Mouse (Mus musculus) right cerebral cortex, adult 2 months (tissue): ENCODE measurements around the gene Smn1.
"Not testable (repeated sequence)": the region's sequence is repeated elsewhere in the genome, so short reads cannot be mapped to it uniquely, and the experiment has no call there.

Source experiments
- DNase-seq, 2 experiments: peaks; one replicate each; pipeline ENCODE4 v3.0.0; 2021 to 2022; ENCODE audit warnings: low spot score in 2 of 2

Smn1 gene

DNA sequence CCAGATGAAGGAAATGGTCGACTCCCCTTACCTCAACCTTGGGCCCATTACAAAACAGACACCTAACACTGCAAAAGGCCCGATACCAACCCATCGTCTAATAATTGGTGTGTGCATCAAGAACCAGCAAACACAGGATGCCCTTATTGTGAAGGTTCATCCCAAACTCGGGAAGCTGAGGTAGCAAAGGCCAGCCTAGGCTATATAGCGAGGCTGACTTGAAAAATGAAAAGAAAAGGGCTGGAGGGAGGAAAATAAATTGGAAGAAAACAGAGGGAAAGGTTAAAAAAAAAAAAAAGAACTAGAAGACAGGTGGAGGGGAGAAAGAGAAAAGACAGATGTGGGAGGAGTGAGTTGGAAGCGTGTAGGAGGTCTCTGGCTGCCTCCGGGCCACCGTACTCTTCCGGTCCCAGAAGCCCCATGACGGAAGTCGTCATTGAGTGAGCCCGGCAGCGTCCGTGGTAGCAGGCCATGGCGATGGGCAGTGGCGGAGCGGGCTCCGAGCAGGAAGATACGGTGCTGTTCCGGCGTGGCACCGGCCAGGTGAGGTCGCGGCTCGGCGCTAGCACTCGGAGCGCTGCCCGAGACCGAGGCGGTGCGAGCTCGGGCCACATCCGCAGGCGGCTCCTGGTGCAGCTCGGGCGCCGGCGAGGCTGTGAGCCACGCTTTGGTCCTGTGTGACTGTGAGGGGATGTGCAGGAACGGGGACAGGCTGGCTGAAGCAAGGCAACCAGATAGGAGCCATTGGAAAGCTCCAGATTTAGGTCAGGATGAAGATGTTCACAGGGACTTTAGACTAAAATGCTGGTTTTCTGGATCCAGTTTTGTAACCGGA lies at the start of gene Smn1:
Smn1 (plus strand) TSS at position 430 of the 835 bp plus-strand sequence.
- DNase-seq: peak; percentile 96 to 98

DNA sequence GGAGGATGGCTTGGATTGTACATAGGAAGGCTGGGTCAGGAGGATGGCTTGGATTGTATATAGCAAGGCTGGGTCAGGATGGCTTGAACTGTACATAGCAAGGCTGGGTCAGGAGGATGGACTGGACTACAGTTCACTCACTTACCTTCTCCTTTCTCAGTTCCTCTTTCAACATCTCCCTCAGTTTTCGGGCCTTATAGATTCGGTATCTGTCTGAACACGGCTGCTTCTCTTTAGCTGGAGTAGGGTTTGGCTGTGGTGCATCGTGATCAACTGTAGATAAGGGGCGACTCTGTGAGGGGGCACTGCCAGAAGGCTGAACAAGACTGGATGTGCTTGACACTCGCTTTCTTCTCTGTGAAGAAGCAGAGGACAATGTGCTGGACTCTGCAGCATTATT lies 25.8 kb upstream of the Smn1 start:
- DNase-seq: no peak

DNA sequence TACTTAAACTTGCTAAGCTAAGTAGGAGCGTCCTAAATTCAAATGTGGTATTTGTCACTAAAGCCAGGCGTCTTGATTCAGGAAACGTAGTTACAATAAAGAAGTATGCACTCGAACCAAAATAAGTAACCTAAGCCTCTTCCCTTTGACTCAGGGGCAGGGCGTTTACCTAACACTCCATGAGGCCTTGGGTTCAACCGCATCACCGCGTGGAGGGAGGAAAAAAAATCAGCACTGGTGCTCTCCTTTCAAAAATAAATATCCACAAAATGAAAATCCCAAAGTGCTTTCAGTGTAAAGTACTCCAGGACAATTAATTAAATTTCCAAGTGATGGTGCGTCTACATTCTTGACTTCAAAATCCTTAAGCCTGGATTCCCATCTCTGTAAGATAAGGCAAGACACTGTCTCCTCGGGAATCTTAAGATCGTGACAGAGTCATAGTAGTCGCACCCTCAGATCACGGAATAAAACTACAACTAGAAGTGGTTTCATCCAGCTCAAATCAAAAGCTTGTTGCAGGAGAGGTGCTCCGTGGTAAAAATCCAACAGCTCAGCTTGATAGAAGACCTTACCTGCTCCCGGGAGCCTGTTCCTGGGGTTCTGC lies 21.5 kb upstream of the Smn1 start:
- DNase-seq: no peak

DNA sequence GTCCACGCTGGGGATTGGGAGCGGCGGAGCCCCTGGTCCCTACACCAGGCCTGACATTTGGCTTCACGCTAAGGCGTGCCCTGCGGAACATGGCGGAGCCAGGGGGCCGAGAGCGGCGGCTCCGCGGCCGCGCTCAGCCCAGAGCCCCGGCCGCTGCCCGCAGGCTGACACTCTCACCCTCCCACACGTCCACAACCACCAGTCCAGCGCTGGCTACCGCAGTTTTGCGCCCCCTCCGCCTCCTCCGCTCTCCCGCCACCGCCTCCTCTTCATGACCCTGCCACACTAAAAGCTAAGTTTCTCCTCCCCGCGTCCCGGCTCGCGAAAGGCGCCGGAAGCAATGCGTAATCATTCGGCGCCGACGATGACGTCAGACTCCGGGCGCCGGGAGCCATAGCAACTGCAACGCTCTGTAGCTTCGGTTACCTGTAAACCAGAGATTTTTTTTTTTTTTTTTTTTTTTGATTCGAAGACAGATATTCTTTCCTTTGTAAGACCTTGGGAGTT lies 20.9 kb upstream of the Smn1 start, which contains the start of gene Bdp1:
Bdp1 (minus strand) TSS at position 323 of the 507 bp plus-strand sequence.
- DNase-seq: peak; percentile 96

DNA sequence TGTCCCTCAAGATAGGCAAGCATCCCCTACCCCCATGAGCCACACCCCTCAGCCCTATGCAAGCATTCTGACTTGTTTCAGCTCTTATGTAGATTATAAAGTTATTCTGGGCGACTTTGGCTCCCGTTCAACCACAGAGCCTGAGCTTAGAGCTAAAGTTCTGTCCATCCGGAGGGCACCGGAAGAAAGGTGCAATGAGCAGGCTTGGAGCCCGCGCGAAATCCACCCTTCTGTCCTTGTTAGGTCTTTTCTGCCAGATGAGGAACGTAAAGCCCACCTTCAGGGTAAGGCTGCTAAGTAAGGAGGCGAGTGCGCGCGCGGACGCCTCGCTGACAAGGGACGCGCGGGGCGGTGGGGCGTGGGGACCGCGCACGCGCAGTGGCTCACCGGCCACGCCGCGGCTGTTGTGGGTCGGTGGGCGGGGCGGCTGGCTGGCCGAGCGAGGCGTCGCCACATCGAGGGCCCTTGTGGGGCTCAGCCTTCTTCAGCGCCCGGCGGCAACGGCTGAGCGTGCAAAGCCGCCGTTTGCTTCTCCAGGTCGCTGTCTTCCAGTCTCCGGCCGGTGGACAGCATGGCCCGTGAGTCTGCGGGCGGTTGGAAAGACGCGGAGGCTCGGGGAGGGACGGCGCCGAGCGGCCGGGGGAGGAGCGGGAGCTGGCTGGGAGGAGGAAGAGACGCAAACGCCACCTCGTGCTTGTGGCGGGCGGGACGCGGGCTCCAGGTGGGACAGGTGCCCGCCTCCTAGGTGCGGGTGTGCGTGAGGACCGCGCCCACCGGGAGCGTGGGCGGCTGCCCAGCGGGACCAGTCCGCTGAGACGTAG lies 16.8 kb upstream of the Smn1 start, which contains the start of gene Serf1:
Serf1 (plus strand) TSS at position 361 of the 821 bp plus-strand sequence.
- DNase-seq: peak; percentile 78 to 81

- DNase-seq: peak in 1 of 2 experiments; percentile 27
These were observed 12.3 kb upstream of the Smn1 start for GRCm38 (mm10) chr13:100112218-100112972.

DNA sequence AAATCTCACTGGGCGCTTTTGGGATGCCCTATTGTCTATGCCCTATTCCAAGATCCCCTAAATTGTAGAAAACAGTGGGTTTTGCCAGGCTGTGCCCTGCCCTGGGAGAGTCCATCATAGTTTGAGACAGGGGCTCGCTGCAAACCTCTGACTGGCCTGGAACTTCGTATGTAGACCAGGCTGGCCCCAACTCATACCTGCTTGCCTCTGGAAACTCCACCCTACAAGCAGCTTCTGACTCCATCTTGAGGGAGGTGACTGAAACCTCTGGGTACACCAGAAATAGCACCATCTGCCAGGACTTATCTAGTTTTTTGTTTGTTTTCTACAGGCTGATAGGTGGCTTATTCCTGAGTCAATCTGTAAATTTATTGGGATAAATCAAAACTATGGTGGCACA lies 682 bp upstream of the Smn1 start:
- no peak for DNase-seq

- DNase-seq: no peak
These were observed 599 bp downstream of the Smn1 start for GRCm38 (mm10) chr13:100125258-100125643.

DNA sequence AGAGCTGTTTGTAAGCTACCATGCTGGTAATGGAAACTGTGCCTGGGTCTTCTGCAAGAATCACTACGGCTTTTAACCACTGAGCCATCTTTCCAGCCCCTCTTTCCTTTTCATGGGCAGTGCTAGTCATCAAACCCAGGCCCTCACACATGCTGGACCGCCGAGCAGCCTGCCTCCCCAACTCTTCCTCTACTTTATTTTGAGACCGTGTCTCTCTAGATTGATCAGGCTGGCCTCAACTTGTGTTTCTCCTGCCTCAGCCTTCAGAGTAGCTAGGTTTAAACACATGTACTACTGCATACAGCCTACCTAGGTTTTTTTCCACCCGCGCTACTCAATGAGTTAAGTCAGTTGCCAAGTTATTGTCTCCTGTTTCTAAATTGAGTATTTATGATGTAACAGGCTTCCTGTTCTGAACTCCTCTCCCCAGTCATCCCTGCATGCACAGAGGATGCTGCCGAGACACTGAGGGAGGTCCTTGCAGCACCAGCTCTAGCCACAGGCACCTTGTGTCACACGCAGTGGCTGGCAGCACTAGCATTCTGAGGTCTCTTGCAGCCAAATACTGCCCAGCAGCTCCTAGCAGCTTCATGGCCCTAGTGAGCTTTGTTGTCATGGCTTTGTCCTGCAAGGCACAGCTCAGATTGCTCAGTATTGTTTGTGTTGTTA lies 17.1 kb downstream of the Smn1 start:
- DNase-seq: no peak

GRCm38 (mm10) chr13:100152659-100153058 lies 28.0 kb downstream of the Smn1 start:
- no peak for DNase-seq

DNA sequence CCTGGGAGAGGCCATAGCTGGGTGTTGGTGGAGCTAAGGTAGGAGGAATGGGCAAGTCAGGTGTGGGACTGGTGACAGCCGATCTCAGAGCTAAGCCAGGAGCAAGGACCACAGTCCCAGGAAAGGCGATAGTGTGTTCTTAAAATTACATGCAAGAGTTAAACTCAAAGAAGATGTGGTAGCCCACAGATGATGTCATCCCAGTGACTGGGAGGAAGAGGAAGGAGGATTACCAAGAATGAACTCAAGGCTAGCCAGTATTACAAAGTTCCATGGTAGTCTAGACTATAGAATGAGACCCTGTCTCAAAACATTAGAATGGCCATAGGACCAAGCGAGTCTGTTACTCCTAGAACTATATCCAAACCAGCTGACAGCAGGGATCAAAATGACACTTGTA lies 32.0 kb downstream of the Smn1 start:
- no peak for DNase-seq

DNA sequence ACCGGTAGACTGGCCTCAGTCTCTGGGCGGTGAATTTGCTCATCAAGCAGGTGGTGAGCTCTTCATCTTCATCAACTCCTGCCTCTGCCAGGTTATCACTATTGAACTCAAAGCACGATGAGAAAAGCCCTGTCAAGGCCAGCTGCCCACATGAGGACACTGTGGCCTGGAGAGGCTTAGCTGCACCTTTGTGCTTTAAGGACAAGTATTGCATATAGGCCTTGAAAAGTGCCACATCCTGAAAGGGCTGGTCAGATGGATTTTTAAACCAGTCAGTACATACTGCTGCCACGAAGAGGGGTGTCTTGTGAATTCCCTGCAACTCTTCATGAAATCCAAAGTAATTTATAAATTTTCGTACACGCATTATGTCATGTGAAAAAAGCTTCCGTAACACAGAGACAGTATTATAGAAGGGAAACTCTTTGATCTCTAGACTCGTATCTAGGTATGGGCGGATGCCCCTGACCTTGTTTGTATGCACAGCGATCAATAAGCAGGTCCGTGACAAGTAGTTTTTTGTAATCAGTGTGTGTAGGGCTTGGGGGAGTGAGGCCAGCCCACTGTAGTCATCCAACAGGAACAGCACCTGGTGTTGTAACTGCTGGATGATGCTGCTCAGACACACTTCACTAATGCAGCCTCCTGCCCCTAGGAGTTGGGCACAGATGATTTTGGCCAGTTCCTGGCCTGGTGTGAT lies 36.7 kb downstream of the Smn1 start:
- not testable (repeated sequence) for DNase-seq

- DNase-seq: not testable (repeated sequence)
These were observed 37.8 kb downstream of the Smn1 start for GRCm38 (mm10) chr13:100162467-100162866.

DNA sequence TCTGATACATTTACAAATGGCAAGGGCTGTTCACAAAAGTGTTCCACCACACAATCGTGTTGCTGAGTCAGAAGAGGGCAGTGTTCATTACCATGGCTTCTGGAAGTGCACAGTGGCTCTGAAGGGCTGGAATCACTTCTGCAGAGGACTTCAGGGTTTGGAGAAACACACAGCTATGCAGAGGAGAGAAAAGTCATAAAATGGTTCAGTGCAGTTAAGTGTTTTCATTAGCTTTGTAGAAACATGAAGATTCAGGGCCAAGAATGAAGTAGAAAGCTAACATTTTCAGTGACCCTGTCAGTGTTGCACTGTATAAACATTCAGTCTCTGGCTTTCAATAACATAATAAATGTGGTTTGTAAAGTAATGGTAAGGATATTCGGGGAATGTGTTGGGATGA lies 41.7 kb downstream of the Smn1 start:
- not testable (repeated sequence) for DNase-seq

DNA sequence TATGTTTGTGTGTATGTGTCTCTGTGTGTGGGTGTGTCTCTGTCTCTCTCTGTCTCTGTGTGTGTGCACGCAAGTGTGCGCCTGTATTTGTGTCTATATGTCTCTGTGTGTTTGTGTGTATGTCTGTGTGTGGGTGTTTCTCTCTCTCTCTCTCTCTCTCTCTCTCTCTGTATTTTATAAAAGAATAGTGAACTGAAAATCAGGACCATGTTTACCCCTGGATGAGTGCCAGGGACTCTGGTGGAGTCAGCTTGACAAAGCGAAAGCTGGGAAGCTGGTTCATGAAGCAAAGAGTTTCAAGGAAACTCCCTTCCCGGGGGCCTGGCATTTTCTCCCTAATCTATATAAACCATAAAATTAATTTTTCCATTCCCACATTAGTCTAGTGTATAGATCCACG lies 49.7 kb downstream of the Smn1 start:
- DNase-seq: not testable (repeated sequence)

GRCm38 (mm10) chr13:100183111-100183510 lies 58.5 kb downstream of the Smn1 start:
- not testable (repeated sequence) for DNase-seq
